Mouse (Mus musculus) liver, embryonic 16.5 days (tissue): ENCODE measurements around the gene Knstrn. TPM values are rescaled to one million over a fixed set of nuclear protein-coding genes. Genes with fewer than 3 reads are reported as not detected.

ENCODE experiments used
- ATAC-seq: fragments of 200-750 bp; cut with Nextera tagmentation; 2 replicates; pipeline ENCODE4 v1.8.0; 2017; ENCODE audit warnings: low read depth, mild to moderate bottlenecking, moderate number of reproducible peaks, moderate library complexity
- H3K27ac ChIP-seq: fragments of 300-500 bp; sonication (generic); 2 replicates; pipeline ENCODE4 v1.5.1; 2014; ENCODE audit warnings: mild to moderate bottlenecking, low read length
- H3K27me3 ChIP-seq: fragments of 300-500 bp; sonication (generic); 2 replicates; pipeline ENCODE4 v1.6.1; 2014; ENCODE audit warnings: low read depth, low read length, mixed read lengths; ENCODE audit not compliant: control insufficient read depth, insufficient read depth
- H3K36me3 ChIP-seq: fragments of 300-500 bp; sonication (generic); 2 replicates; pipeline ENCODE4 v1.6.1; 2014; ENCODE audit warnings: mild to moderate bottlenecking; ENCODE audit not compliant: control insufficient read depth, insufficient read depth
- H3K4me1 ChIP-seq: fragments of 300-500 bp; sonication (generic); 2 replicates; pipeline ENCODE4 v1.6.1; 2014; ENCODE audit warnings: low read depth, low read length, mixed read lengths; ENCODE audit not compliant: control insufficient read depth
- H3K4me2 ChIP-seq: fragments of 300-500 bp; sonication (generic); 2 replicates; pipeline ENCODE4 v1.6.1; 2014; ENCODE audit warnings: low read depth, low read length, mixed read lengths
- H3K4me3 ChIP-seq: fragments of 300-500 bp; sonication (generic); 2 replicates; pipeline ENCODE4 v1.5.1; 2014; ENCODE audit warnings: low read depth, mild to moderate bottlenecking, low read length
- H3K9ac ChIP-seq: fragments of 300-500 bp; sonication (generic); 2 replicates; pipeline ENCODE4 v1.6.1; 2014; ENCODE audit warnings: low read depth, low read length
- H3K9me3 ChIP-seq: fragments of 300-500 bp; sonication (generic); replicated peaks from 2 replicates; pipeline ENCODE4 v1.6.1; 2016; ENCODE audit warnings: low read length; ENCODE audit not compliant: control insufficient read depth
- WGBS: fragments of 180-500 bp; shearing (Covaris S2); extraction: QIAGEN DNeasy Blood & Tissue Kit; methylation state at CpG from one replicate; pipeline ENCODE4 v1.1.7; 2014; ENCODE audit not compliant: insufficient replicate concordance; 5-methylcytosine and 5-hydroxymethylcytosine counted together
- polyA plus RNA-seq: library from polyadenylated mRNA; unstranded; fragments of >200 nt; fragmentation: Nextera tagmentation; extraction: Ambion mirVana; gene quantifications from 2 replicates; pipeline ENCODE4 v1.2.1, GENCODE M21; 2015

The Knstrn gene
- polyA plus RNA-seq: 63.5 and 64.4 TPM in 2 replicates

DNA sequence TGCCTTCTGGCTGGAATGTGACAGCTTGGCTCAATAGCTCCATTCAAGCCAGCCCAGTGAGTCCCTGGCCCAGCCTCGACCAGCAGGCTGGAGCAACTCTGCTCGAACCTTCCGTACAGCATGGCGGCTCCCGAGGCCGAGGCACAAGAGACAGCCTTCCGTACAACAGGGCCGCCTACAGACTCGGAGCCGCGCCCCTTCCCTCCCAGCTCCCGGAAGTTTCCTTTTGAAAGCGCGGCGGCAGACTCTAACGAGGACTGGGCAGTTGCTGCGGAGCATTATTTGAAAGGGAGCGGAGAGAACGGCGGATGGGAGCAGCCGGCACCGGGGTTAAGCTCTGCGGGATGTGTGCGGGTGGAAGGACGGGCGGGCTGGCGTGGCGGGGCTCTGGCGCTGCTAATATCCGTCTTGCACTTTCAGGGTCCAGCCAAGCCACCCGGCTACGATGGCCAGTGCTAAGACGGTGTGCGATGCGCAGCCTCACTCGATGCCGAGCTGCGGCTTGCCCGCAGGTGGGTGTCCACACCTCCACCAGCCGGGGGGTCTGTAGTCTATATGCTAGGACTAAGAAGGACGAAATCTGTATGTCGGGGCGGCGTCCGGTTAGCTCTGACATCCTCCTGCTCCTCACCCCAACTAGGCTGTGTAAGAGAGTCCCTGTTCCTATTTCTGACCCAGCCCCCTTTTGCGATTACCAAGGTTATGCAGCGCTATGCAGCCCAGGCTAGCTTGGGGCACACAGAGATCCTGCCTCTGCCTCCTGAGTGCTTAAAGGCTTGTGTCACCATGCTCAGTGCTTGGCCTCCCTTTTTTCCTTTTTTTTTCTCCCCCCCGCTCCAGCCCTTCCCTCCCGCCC is at the start of gene Knstrn:
Knstrn (plus strand) TSS at position 23 of the 856 bp plus-strand sequence.
- WGBS: under 1% methylated on average over 49 of the region's 49 CpGs

GRCm38 (mm10) chr2:118764094-118764831 is 49.5 kb upstream of the Knstrn start:
- no peaks in the 10 kb centered on the region for H3K9me3 ChIP-seq
- ATAC-seq: no peak
- H3K9ac ChIP-seq: no peak overlapping the region
- no peak overlapping the region for H3K4me3 ChIP-seq
- H3K27me3 ChIP-seq: no peaks in the 10 kb centered on the region
- no peaks in the 10 kb centered on the region for H3K36me3 ChIP-seq
- H3K4me1 ChIP-seq: peaks cover 24% of the 10 kb centered on the region
- 20% methylated on average over 11 of the region's 11 CpGs for WGBS
- no peak overlapping the region for H3K27ac ChIP-seq
- no peak overlapping the region for H3K4me2 ChIP-seq

More for the DNA sequence above, at the start of gene Knstrn:
- peak; percentile 98 for ATAC-seq
- Histone ChIP-seq H3K36me3 (peaks cover 23% of the 10 kb centered on the region), H3K4me2 (peak within 1 kb of the TSS; percentile 86), H3K4me1 (peaks cover 12% of the 10 kb centered on the region), H3K9me3 (no peaks in the 10 kb centered on the region), H3K27me3 (no peaks in the 10 kb centered on the region), H3K27ac (peak within 1 kb of the TSS; percentile 81), H3K4me3 (peak within 1 kb of the TSS; percentile 80), H3K9ac (peak within 1 kb of the TSS; percentile 86)

DNA sequence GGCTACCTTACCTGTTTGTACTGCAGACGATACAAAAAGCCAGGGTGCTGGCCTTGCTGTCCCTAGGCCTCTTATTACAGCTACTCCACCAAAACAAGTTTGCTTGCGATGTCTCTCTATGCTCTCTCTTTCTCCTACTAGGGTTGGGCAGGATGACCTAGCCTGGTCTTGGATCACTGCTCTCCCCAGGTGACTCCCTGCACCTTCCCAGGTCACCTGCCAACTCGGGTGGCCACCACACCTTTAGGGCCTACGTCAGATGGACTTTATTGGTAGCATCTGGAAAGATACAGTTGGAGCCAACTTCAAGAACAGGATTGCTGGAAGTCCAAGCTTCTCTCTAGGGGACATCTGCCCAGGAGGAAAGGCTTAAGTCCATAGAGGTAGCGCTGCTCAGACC is 48.9 kb upstream of the Knstrn start:
- Histone ChIP-seq H3K36me3 (no peaks in the 10 kb centered on the region), H3K9ac (no peak overlapping the region), H3K4me1 (peaks cover 19% of the 10 kb centered on the region), H3K4me3 (no peak overlapping the region), H3K9me3 (no peaks in the 10 kb centered on the region), H3K27ac (no peak overlapping the region), H3K27me3 (no peaks in the 10 kb centered on the region), H3K4me2 (no peak overlapping the region)
- no peak for ATAC-seq
- WGBS: 68% methylated on average over 5 of the region's 5 CpGs

GRCm38 (mm10) chr2:118766041-118767033 is 47.5 kb upstream of the Knstrn start:
- Histone ChIP-seq H3K4me3 (no peak overlapping the region), H3K27me3 (no peaks in the 10 kb centered on the region), H3K36me3 (no peaks in the 10 kb centered on the region), H3K4me1 (peaks cover 19% of the 10 kb centered on the region), H3K9ac (no peak overlapping the region), H3K9me3 (no peaks in the 10 kb centered on the region), H3K27ac (no peak overlapping the region), H3K4me2 (no peak overlapping the region)
- WGBS: 59% methylated on average over 10 of the region's 10 CpGs
- no peak for ATAC-seq

GRCm38 (mm10) chr2:118772158-118772874 is 41.5 kb upstream of the Knstrn start, which contains the start of gene Phgr1:
Phgr1 (plus strand) TSS chr2:118772769.
- 62% methylated on average over 6 of the region's 6 CpGs for WGBS
- ATAC-seq: no peak

GRCm38 (mm10) chr2:118774536-118774935 is 39.3 kb upstream of the Knstrn start:
- no peak for ATAC-seq
- no peak overlapping the region for H3K4me2 ChIP-seq
- H3K27me3 ChIP-seq: peaks cover 8% of the 10 kb centered on the region; the same call in 1 of the 2 replicates
- H3K9me3 ChIP-seq: no peaks in the 10 kb centered on the region
- 48% methylated on average over 2 of the region's 2 CpGs for WGBS
- H3K27ac ChIP-seq: no peak overlapping the region
- H3K4me3 ChIP-seq: no peak overlapping the region
- H3K4me1 ChIP-seq: peaks cover 4% of the 10 kb centered on the region
- H3K36me3 ChIP-seq: no peaks in the 10 kb centered on the region
- no peak overlapping the region for H3K9ac ChIP-seq

More at GRCm38 (mm10) chr2:118772158-118772874, 41.5 kb upstream of the Knstrn start, which contains the start of gene Phgr1:
- no peak within 1 kb of the TSS for H3K27ac ChIP-seq
- no peak within 1 kb of the TSS for H3K4me3 ChIP-seq
- H3K36me3 ChIP-seq: no peaks in the 10 kb centered on the region
- no peak within 1 kb of the TSS for H3K9ac ChIP-seq
- no peak within 1 kb of the TSS for H3K4me2 ChIP-seq
- H3K4me1 ChIP-seq: no peaks in the 10 kb centered on the region
- H3K27me3 ChIP-seq: no peaks in the 10 kb centered on the region
- H3K9me3 ChIP-seq: no peaks in the 10 kb centered on the region

DNA sequence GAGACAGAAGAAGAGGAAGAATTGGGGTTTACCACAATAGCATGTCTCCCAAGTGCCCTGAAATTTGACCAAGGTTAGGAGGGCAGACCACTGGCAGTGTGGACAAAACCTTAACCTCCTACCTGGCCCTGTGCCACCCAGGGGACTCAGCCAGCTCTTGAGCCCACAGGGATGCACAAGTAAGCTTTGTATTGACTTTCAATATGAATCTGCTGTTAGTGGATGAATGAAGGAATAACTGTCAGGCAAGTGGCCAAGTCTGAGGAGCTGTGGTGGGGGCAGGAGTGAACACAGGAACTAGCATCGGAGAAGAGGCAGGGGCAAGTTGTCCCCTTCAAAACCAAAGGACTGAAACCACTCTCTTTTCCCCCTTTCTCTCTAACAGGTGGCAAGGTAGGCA is 38.4 kb upstream of the Knstrn start:
- Histone ChIP-seq H3K27me3 (peaks cover 16% of the 10 kb centered on the region; the same call in 1 of the 2 replicates), H3K4me2 (no peak overlapping the region), H3K9me3 (no peaks in the 10 kb centered on the region), H3K27ac (no peak overlapping the region), H3K36me3 (no peaks in the 10 kb centered on the region), H3K4me1 (peaks cover 10% of the 10 kb centered on the region), H3K9ac (no peak overlapping the region), H3K4me3 (no peak overlapping the region)
- whole genome bisulfite sequencing: 44% methylated on average over 1 of the region's 1 CpGs
- ATAC-seq: no peak

- Histone ChIP-seq H3K36me3 (no peaks in the 10 kb centered on the region), H3K4me3 (no peak overlapping the region), H3K27me3 (peaks cover 16% of the 10 kb centered on the region; the same call in 1 of the 2 replicates), H3K4me2 (no peak overlapping the region), H3K27ac (no peak overlapping the region), H3K4me1 (peaks cover 10% of the 10 kb centered on the region), H3K9me3 (no peaks in the 10 kb centered on the region), H3K9ac (no peak overlapping the region)
- WGBS: 60% methylated on average over 3 of the region's 4 CpGs
- ATAC-seq: no peak
Observed at GRCm38 (mm10) chr2:118775846-118776245, 38.0 kb upstream of the Knstrn start.
